Mouse (Mus musculus) olfactory bulb, adult 2 months (tissue): ENCODE measurements around the gene Igsf9b. TPM values are rescaled to one million over a fixed set of nuclear protein-coding genes. Genes with fewer than 3 reads are reported as not detected.

Experiments used
- H3K27ac ChIP-seq: fragments of 200-500 bp; 2 replicates; pipeline ENCODE4 v1.5.1; 2012; ENCODE audit warnings: low read depth, low read length; ENCODE audit not compliant: insufficient read depth
- H3K4me1 ChIP-seq: fragments of 200-500 bp; 2 replicates; pipeline ENCODE4 v1.6.1; 2012; ENCODE audit warnings: low read length; ENCODE audit not compliant: control insufficient read depth, insufficient read depth
- H3K4me3 ChIP-seq: fragments of 200-500 bp; 2 replicates; pipeline ENCODE4 v1.5.1; 2012; ENCODE audit warnings: mild to moderate bottlenecking, low read depth, low read length, moderate library complexity; ENCODE audit not compliant: insufficient read depth
- CTCF ChIP-seq: fragments of 200-500 bp; IDR thresholded peaks from 2 replicates; pipeline ENCODE4 v1.5.1; 2012; ENCODE audit warnings: low read depth, mild to moderate bottlenecking, low read length, moderate library complexity; ENCODE audit not compliant: insufficient read depth
- POLR2A ChIP-seq: fragments of 200-500 bp; IDR thresholded peaks from 2 replicates; pipeline ENCODE4 v1.6.1; 2012; ENCODE audit warnings: mild to moderate bottlenecking, low read depth, low read length, moderate library complexity; ENCODE audit not compliant: insufficient read depth
- WGBS: fragments of 180-500 bp; shearing (Covaris S2); methylation state at CpG from one replicate; pipeline ENCODE4 v1.1.7; 2018; 5-methylcytosine and 5-hydroxymethylcytosine counted together
- polyA plus RNA-seq: library from polyadenylated mRNA; stranded (reverse); fragments of >200 nt; gene quantifications from 2 replicates; pipeline ENCODE4 v1.2.4, GENCODE M21; 2012; ENCODE audit warnings: low replicate concordance; ENCODE audit not compliant: missing spikeins, insufficient read depth, insufficient read length

Gene Igsf9b
- polyA plus RNA-seq, 1 experiment = not detected

GRCm38 (mm10) chr9:27401169-27401568 is 102.2 kb downstream of the Igsf9b start:
- no peak overlapping the region for H3K4me3 ChIP-seq
- TF ChIP-seq POLR2A = no peak
- no peak for TF ChIP-seq CTCF
- H3K27ac ChIP-seq = no peak overlapping the region
- WGBS = 73% methylated on average over 4 of the region's 4 CpGs
- H3K4me1 ChIP-seq = no peaks in the 10 kb centered on the region

Other genes starting within 250 kb of the Igsf9b start
- gene Jam3, start 143.8 kb upstream of the Igsf9b start, polyA plus RNA-seq = not detected in 2 replicates
- not detected in 2 replicates for gene Spata19, start 97.6 kb downstream of the Igsf9b start, polyA plus RNA-seq